Mouse (Mus musculus): ENCODE measurements at regions not wholly inside any gene's neighbourhood (a gene's known extent, or its start where the extent isn't known, plus 50 kb on each side); places are given as distances from the start of the nearest gene placed in this dataset.

GRCm38 (mm10) chr17:41990804-41991203 is 324.9 kb upstream of the Ptchd4 start:
- ATAC-seq (replicated peaks; ENCODE audit: low FRiP score, low read depth) (no peak), DNase-seq (ENCODE audit: low spot score) (no peak)
- Histone ChIP-seq H3K4me3 (replicated peaks; ENCODE audit: low read depth, low read length) (no peak overlapping the region), H3K4me1 (replicated peaks; ENCODE audit: insufficient read depth, low read length) (no peaks in the 10 kb centered on the region), H3K4me2 (ENCODE audit: low read length) (no peak overlapping the region), H3K36me3 (ENCODE audit: insufficient read depth, low read length) (no peaks in the 10 kb centered on the region), H3K27me3 (ENCODE audit: insufficient read depth, low read length) (no peaks in the 10 kb centered on the region), H3K9ac (ENCODE audit: low read depth, low read length) (no peak overlapping the region), H3K27ac (no peak overlapping the region), H3K9me3 (replicated peaks; ENCODE audit: low read length) (no peaks in the 10 kb centered on the region)
- 84% methylated on average over 9 of the region's 9 CpGs for WGBS
- no peak for TF ChIP-seq CTCF (IDR thresholded peaks at IDR 0.05; ENCODE audit: low read depth)

- no peak overlapping the region for H3K27ac ChIP-seq
- H3K36me3 ChIP-seq (ENCODE audit: insufficient read depth, low read length) = no peaks in the 10 kb centered on the region
- H3K27me3 ChIP-seq (ENCODE audit: insufficient read depth, low read length) = no peaks in the 10 kb centered on the region
- DNase-seq (ENCODE audit: low spot score) (no peak), ATAC-seq (replicated peaks; ENCODE audit: low FRiP score, low read depth) (no peak)
- H3K4me1 ChIP-seq (replicated peaks; ENCODE audit: insufficient read depth, low read length) = no peaks in the 10 kb centered on the region
- no peaks in the 10 kb centered on the region for H3K9me3 ChIP-seq (replicated peaks; ENCODE audit: low read length)
- H3K4me2 ChIP-seq (ENCODE audit: low read length) = no peak overlapping the region
- no peak overlapping the region for H3K4me3 ChIP-seq (replicated peaks; ENCODE audit: low read depth, low read length)
- H3K9ac ChIP-seq (ENCODE audit: low read depth, low read length) = no peak overlapping the region
- TF ChIP-seq CTCF (IDR thresholded peaks at IDR 0.05; ENCODE audit: low read depth) = no peak
These were observed 307.3 kb upstream of the Ptchd4 start for GRCm38 (mm10) chr17:42008415-42008814.

GRCm38 (mm10) chr17:42024295-42024694 is 291.5 kb upstream of the Ptchd4 start:
- Histone ChIP-seq H3K27me3 (ENCODE audit: insufficient read depth, low read length) (no peaks in the 10 kb centered on the region), H3K4me3 (replicated peaks; ENCODE audit: low read depth, low read length) (no peak overlapping the region), H3K9ac (ENCODE audit: low read depth, low read length) (no peak overlapping the region), H3K27ac (no peak overlapping the region), H3K9me3 (replicated peaks; ENCODE audit: low read length) (no peaks in the 10 kb centered on the region), H3K4me2 (ENCODE audit: low read length) (no peak overlapping the region), H3K36me3 (ENCODE audit: insufficient read depth, low read length) (no peaks in the 10 kb centered on the region), H3K4me1 (replicated peaks; ENCODE audit: insufficient read depth, low read length) (no peaks in the 10 kb centered on the region)
- 85% methylated on average over 2 of the region's 2 CpGs for WGBS
- DNase-seq (ENCODE audit: low spot score) = no peak
- no peak for TF ChIP-seq CTCF (IDR thresholded peaks at IDR 0.05; ENCODE audit: low read depth)
- no peak for ATAC-seq (replicated peaks; ENCODE audit: low FRiP score, low read depth)

- Histone ChIP-seq H3K4me1 (replicated peaks; ENCODE audit: insufficient read depth, low read length) (no peaks in the 10 kb centered on the region), H3K27me3 (ENCODE audit: insufficient read depth, low read length) (no peaks in the 10 kb centered on the region), H3K9ac (ENCODE audit: low read depth, low read length) (no peak overlapping the region), H3K9me3 (replicated peaks; ENCODE audit: low read length) (no peaks in the 10 kb centered on the region), H3K27ac (no peak overlapping the region), H3K4me2 (ENCODE audit: low read length) (no peak overlapping the region), H3K36me3 (ENCODE audit: insufficient read depth, low read length) (no peaks in the 10 kb centered on the region), H3K4me3 (replicated peaks; ENCODE audit: low read depth, low read length) (no peak overlapping the region)
- no peak for ATAC-seq (replicated peaks; ENCODE audit: low FRiP score, low read depth)
- DNase-seq (ENCODE audit: low spot score) = no peak
- no peak for TF ChIP-seq CTCF (IDR thresholded peaks at IDR 0.05; ENCODE audit: low read depth)
These were observed 288.5 kb upstream of the Ptchd4 start for GRCm38 (mm10) chr17:42027253-42027652.

GRCm38 (mm10) chr17:42029452-42029851 is 286.3 kb upstream of the Ptchd4 start:
- no peak overlapping the region for H3K4me2 ChIP-seq (ENCODE audit: low read length)
- no peak overlapping the region for H3K4me3 ChIP-seq (replicated peaks; ENCODE audit: low read depth, low read length)
- no peak for TF ChIP-seq CTCF (IDR thresholded peaks at IDR 0.05; ENCODE audit: low read depth)
- no peak for DNase-seq (ENCODE audit: low spot score)
- no peaks in the 10 kb centered on the region for H3K27me3 ChIP-seq (ENCODE audit: insufficient read depth, low read length)
- H3K27ac ChIP-seq = no peak overlapping the region
- WGBS = 72% methylated on average over 3 of the region's 3 CpGs
- no peak overlapping the region for H3K9ac ChIP-seq (ENCODE audit: low read depth, low read length)
- H3K4me1 ChIP-seq (replicated peaks; ENCODE audit: insufficient read depth, low read length) = no peaks in the 10 kb centered on the region
- no peaks in the 10 kb centered on the region for H3K36me3 ChIP-seq (ENCODE audit: insufficient read depth, low read length)
- no peak for ATAC-seq (replicated peaks; ENCODE audit: low FRiP score, low read depth)
- H3K9me3 ChIP-seq (replicated peaks; ENCODE audit: low read length) = no peaks in the 10 kb centered on the region

- H3K4me2 ChIP-seq (ENCODE audit: low read length) = no peak overlapping the region
- 87% methylated on average over 2 of the region's 2 CpGs for WGBS
These were observed 278.7 kb upstream of the Ptchd4 start for GRCm38 (mm10) chr17:42037089-42037488.

GRCm38 (mm10) chr17:42049779-42050515 is 265.8 kb upstream of the Ptchd4 start:
- Histone ChIP-seq H3K27ac (no peak overlapping the region), H3K4me2 (ENCODE audit: low read length) (no peak overlapping the region), H3K36me3 (ENCODE audit: insufficient read depth, low read length) (no peaks in the 10 kb centered on the region), H3K9me3 (replicated peaks; ENCODE audit: low read length) (no peaks in the 10 kb centered on the region), H3K9ac (ENCODE audit: low read depth, low read length) (no peak overlapping the region), H3K4me1 (replicated peaks; ENCODE audit: insufficient read depth, low read length) (no peaks in the 10 kb centered on the region), H3K4me3 (replicated peaks; ENCODE audit: low read depth, low read length) (no peak overlapping the region), H3K27me3 (ENCODE audit: insufficient read depth, low read length) (no peaks in the 10 kb centered on the region)
- ATAC-seq (replicated peaks; ENCODE audit: low FRiP score, low read depth) (no peak), DNase-seq (ENCODE audit: low spot score) (no peak)
- 66% methylated on average over 5 of the region's 5 CpGs for WGBS
- TF ChIP-seq CTCF (IDR thresholded peaks at IDR 0.05; ENCODE audit: low read depth) = no peak

More at GRCm38 (mm10) chr17:42037089-42037488, 278.7 kb upstream of the Ptchd4 start:
- H3K4me3 ChIP-seq (replicated peaks; ENCODE audit: low read depth, low read length) = no peak overlapping the region
- H3K36me3 ChIP-seq (ENCODE audit: insufficient read depth, low read length) = no peaks in the 10 kb centered on the region
- no peak overlapping the region for H3K9ac ChIP-seq (ENCODE audit: low read depth, low read length)
- no peaks in the 10 kb centered on the region for H3K4me1 ChIP-seq (replicated peaks; ENCODE audit: insufficient read depth, low read length)
- ATAC-seq (replicated peaks; ENCODE audit: low FRiP score, low read depth) = no peak
- TF ChIP-seq CTCF (IDR thresholded peaks at IDR 0.05; ENCODE audit: low read depth) = no peak
- H3K9me3 ChIP-seq (replicated peaks; ENCODE audit: low read length) = no peaks in the 10 kb centered on the region
- no peak for DNase-seq (ENCODE audit: low spot score)
- H3K27me3 ChIP-seq (ENCODE audit: insufficient read depth, low read length) = no peaks in the 10 kb centered on the region
- H3K27ac ChIP-seq = no peak overlapping the region

Data from kidney, postnatal 0 days (tissue).